Mouse (Mus musculus) T-helper 17 cell (primary cell): ENCODE measurements at regions not wholly inside any gene's neighbourhood (a gene's known extent, or its start where the extent isn't known, plus 50 kb on each side); places are given as distances from the start of the nearest gene placed in this dataset.

Experiments used
- in situ Hi-C, 2 experiments: fragments of 300-600 bp; cut with MboI, MseI; formaldehyde crosslinking; loops; 1 replicate in 1 of 2; 2 replicates in 1 of 2; pipeline ENCODE4 v1.15.1; 2025; ENCODE audit warnings: high pct_unique_total_duplicates in 2 of 2

DNA sequence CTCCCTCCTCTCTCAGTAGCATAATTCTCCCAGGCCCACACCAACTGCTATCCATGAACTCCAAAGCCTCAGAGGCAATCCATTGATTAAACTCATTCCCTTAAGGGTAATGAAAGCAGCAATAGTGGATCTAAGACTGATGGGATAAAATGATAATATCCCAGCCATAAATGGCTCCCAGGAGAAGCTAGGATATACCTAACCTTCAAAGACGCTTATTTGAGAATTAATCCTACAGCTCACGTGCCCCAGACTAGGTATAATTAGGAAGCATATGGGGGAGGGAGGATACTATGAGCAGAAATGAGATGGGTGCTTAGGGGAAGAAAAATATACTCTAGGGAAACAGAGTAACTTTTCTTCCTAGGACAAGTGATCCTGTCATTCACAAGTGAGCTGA, 52.8 kb upstream of the Rnf32 start:
- in situ Hi-C loops, result no loop called here

DNA sequence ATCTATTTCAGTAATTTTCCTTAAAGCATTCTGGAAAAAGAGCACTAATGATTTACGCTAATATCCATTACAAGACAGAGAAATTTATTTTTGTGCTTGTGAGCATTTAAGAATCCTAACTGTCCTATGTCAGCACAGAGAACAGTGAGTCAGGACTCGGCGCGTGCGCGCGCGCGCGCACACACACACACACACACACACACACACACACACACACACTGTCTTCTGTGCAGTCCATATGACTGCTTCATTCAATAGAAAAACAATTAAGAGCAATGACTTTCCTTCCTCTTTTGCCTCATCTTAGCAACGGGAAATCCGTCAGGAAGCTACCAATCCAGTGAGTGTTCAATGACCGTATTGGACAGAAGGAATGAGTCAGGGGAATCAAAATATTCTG, 53.3 kb upstream of the Rnf32 start:
- in situ Hi-C loops, result no loop called here

DNA sequence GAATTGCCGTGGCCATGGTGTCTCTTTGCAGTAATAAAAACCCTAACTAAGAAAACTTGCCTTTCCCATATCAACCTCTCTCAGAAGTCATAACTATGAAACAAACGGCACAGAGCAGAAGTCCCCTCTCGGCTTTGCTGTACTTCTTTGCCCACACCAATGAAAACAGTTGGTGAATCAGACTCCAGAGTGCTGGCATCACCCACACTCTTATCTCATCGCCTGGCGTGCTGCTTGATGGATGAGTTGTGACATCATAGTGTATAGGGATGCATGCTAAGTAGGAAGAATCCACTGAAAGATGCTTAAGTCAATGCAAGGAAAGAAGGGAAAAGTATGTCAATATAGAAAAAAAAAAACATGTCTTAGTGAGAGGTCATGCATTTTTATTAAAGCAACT, 58.3 kb upstream of the Rnf32 start:
- in situ Hi-C loops, result no loop called here

DNA sequence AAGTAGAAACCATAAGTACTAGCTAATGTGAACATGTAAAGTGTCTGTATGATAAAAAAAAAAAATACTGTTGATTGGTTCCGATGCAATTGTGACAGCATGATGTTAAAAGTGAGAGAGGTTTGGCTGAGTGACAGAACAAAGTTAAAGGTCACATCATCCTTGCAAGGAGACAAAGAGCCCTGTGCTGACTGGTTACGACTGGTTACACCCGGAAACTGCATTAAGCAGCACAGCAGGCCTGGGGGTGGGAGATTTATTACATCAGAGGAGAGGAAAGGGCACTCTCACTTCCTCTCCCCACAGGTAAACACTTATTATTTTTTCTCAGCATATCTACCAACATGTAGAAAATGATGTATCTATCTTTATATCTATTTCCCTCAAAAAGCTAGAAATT, 63.5 kb upstream of the Rnf32 start:
- in situ Hi-C loops, result no loop called here

DNA sequence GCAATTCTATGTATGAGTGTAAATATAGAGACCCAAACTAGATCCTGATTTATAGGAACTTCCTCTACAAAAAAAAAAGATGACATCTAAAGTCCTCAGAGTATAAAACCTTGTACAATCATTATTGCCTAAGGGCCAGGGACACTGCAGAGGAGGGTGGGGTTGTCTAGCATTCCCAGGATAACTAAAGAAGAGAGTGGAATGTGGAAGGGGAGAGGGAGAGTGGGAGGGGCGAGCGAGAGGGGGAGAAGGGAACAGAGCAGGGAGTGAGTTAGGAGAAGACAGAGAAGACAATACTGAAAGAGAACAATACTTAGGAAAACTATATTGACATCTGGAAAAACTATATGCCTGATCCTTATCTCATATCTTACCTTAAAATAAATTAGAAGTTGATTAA, 64.0 kb upstream of the Rnf32 start:
- in situ Hi-C loops, result no loop called here

DNA sequence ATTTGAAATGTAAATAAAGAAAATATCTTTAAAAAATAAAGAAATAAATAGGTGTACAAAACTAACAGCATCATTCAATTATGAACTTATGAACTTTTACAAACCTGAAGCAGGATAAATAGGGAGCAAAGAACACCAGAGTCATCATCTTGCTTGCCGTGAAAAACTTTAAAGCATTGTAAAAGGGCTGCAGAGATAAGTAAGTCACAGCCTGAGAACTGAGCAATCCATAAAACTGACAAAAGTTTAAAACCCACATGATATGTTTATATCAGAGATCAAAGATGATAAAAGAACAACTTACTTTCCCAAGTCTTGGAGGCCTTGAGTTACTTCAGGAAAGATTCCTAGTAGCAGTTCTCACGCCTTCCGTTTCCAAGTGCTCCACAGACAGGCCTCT, 66.1 kb upstream of the Rnf32 start:
- in situ Hi-C loops, result no loop called here

DNA sequence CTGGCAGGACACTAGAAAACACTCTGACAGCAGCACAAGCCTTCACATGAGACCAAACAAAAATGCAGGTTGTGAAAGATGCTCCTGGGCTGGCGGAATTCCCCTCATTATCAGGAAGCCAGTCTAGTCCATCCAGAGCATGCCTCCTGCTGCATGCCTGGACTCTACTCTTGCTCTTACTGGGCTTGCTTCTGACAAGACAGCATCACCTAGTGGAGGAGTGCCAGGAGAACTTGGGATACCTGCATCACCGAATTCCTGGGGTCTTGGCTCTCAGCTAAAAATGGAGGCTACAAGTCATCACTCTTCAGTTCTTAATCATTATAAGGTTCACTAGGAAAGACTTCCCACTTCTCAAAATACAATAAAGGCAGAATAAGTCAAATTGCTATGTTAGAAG, 78.8 kb upstream of the Rnf32 start:
- in situ Hi-C loops, result loop anchor here in 1 of 2 experiments (10.0 kb wide), 1 partner anchor 1292 kb away; no protein-coding TSS in a partner anchor

DNA sequence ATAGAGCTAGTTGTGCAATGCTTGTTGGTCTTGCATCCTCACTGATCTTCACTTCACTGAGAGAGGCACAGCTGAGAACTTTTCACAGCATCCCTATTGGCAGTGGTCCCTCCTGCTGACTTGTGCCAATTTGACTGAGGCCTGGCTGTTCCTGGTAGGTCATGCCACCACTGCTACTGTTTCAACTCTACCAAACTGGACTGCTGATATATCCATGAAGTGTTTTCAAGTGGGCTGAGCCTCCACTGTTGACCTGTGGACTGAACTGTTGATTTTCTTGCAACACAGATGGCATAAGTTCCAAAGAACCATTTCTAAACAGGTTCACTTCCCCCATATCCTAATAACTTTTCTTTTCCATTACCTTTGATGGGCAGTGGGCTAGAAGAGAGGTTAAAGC, 83.3 kb upstream of the Rnf32 start:
- in situ Hi-C loops, result loop anchor here in 1 of 2 experiments (10.0 kb wide), 1 partner anchor 1288 kb away; no protein-coding TSS in a partner anchor

DNA sequence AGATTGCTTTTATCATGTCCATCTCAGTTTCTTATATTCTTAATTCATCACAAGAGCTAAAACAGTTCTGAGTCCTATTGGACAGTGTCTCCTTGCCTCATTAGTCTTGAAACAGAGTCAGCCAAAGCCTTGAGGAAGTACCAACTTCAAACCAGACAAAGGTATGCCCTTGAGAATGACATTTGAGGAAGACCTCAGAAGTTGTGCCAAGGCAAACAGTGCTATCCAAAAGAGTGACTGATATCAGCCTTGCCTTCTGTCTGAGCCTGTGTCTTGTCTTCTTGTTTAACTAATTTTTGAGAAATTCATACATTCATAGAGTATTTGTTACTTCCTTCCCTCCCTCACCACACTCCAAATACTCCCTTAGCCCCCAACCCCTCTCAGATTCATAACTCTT, 88.5 kb upstream of the Rnf32 start:
- in situ Hi-C loops, result no loop called here

DNA sequence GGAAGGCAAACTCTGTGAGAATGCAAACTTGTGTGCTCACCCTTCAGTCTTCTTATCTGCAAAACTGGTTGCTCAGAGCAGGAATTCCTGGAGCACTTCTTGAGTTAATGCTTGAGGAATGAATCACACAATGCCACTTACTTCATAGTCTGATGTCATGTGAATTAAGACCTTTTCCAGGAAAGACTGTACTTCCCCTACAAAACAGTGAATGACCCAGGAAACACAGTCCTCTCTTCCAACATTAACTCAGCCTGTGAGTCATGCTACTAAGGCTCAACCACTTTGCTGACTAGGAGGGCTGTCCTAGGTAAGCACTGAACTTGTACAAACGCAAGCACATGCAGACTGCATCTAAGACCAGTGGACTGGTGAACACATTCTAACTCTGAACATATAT, 112.5 kb upstream of the Rnf32 start:
- in situ Hi-C loops, result no loop called here

DNA sequence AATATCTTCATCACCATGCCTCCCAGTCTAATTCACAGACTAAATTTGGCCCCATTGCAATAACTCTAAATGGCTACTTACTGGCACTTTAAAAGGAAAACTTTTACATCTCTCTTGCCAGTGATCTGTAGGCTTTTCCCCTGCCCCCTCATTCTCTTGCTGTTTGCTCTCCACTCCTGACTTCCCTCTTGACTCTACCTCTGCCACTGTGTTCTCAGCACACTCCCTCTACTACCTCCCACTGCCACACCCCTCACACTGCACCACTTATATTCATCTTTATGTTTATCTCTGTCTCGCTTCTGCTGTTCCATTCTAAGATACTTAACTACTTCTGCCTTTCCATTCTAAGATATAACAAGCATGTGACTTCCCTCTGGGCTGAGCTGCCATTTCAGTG, 141.4 kb upstream of the Rnf32 start:
- in situ Hi-C loops, result no loop called here

DNA sequence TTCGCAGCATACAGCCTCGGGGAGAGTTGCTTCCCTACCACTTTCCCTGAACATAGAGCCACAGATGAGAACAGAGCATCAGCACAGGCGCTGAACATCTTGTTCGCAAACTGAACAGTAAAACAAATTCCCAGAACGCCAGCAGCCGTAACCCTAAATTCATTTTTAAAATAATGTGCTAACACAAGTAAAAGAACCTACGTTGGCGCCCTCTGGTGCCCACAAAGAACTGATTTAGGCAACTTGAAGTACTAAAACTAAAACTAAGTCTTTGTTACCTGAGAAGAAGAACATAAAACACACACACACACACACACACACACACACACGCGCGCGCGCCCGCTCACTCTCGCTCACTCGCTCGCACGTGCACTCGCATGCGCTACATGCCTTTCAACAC, 159.2 kb upstream of the Rnf32 start:
- in situ Hi-C loops, result no loop called here

DNA sequence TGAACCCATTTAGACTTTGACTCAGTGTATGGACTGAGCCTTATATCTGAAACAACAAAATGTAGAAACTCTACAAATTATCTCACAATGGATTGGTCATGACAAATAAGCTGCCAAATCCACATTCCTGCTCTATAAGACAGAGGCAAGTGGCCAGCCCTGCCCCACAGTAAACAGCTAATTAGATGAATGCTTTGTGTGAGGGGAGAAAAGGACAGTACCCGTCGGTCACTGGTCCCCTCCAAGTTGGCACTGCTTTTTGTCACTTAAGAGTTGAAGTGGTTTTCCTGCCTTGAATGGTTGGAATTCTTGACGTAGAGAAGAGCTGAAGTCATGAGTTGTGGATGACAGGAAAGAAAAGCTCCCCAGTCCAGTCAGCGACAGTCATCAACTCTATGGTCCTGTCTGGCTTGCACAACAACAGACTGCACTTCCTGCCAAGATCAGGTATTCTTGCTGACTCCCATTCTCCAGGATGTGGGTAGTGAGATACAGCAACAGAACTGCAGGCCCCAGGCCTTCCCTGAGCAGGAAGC, 162.3 kb upstream of the Rnf32 start:
- in situ Hi-C loops, result no loop called here

DNA sequence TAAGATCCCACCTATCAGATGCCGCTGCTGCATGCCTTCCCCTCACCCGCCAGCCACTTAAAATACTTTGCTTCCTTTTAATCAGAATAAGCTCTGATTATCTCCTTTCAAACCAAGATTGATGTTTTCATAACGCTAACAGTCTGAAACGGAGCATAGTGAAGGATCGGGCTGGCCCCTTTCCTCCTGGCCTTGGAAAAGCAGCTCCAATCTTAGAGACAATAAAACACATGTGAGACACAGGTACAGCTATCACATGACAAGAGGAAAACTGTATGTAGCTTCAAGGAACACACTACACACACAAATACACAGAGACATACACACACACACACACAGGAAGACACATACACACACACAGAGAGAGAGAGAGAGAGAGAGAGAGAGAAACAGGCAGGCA, 165.3 kb upstream of the Rnf32 start:
- in situ Hi-C loops, result no loop called here

DNA sequence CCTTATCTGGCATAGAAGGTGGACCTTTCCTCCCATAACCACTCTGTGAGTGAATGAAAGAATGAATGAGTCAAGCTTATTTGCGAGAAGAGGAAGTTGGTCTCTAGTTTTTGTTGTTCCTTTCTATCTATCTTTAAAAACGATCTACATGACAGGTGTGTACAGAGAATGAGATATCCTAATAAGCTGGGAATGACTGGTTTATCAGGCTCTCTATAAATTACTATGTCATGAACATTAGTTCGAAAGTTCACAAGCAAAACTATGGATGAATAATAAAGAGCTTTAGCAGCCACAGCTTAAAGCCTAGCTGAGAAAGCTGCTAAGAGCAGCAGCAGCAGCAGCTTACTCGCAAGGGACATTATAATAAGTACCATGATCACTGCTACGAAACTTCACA, 165.8 kb upstream of the Rnf32 start:
- in situ Hi-C loops, result no loop called here

DNA sequence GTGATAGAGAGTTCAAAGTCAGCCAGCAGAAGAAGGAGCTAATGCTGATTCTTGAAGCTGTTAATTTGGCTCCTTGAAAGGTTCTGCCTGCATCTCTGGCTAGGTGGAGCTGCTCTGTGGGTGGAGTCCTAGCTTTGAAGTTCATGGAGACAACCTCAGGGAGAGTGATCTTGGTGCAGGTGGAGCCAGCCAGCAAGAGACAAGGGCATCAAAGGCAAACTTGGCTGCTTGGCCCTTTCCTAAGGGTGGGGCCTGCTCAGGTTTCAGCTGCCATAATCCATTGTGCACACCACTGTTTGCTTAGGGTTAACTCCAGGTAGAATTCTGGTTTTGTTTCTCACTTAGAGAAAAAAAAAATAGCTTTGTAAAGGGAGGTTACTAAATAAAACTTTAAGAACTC, 170.7 kb upstream of the Rnf32 start:
- in situ Hi-C loops, result no loop called here

DNA sequence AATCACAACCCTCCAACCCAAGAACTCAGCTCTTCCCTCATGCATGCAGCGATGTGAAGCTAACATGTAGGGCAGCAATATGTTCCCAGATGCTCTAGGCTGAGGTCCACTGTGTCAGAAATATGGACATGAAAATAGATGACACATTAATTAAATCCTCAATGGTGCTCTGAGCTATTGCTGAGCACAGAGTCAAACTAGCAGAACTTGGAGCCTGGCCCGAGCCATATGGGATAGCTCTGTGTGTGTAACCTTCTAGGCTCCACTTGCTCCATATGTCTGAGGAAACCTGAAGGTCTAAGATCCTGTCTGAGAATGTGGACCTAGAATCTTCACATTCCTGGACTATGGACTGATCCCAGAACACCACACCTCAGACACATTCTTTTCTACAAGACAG, 203.0 kb upstream of the Rnf32 start:
- in situ Hi-C loops, result no loop called here

DNA sequence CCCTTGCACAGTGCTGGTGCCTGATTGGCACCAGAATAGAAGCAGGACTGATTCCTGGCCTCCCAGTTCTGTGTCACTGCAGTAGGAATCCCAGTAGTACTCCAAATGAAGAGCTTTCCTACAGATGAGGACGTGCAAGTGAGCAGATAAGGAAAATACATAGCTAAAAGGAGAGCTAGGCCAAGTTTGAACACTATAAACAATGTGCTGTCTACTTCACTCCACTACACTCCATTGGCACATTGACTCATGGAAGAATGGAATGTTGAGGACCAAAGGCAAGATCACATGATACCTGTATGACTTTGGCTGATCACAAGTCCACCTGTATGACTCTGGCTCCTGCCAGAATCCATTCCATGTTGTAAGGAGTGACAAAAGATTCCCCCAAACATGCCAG, 215.9 kb upstream of the Rnf32 start:
- in situ Hi-C loops, result loop anchor here in 1 of 2 experiments (10.0 kb wide), 1 partner anchor 1965 kb away; no protein-coding TSS in a partner anchor

DNA sequence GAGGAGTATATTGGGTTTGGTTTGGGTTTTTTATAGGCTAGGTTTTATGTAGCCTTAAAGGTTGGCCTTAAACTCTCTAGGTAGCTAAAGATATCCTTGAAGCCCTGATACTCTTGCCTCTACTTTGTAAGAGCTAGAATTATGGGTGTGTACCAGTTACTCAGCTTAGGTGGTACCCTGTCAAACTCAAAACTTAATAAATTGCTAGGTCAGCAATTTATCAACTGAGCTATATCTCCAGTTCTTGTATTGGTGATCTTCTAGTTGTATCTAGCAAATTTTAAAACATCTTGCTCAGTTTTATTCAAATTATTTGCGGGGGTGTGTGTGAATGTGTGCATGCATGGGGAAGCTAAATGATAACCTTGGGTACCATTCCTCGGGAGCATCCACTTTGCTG, 225.4 kb upstream of the Rnf32 start:
- in situ Hi-C loops, result no loop called here

DNA sequence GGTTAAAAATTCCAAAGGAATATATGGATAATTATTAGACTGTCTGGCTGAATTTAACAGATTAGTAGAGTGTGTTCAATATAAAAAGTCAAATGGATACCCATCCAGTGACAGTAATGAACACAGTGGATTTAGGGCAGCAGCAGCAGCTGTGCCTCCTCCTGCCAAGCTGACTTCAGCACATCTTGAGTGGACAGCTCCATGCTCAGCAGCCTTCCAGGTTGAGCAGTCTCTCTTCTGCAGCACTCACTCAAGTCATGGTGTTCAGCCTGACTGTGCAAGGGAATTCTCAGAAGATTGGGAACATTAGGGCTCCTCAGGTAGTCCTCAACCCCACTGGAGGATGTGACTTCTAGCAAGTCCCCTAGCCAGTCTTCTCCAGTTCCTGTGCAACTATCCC, 240.8 kb upstream of the Rnf32 start:
- in situ Hi-C loops, result no loop called here

DNA sequence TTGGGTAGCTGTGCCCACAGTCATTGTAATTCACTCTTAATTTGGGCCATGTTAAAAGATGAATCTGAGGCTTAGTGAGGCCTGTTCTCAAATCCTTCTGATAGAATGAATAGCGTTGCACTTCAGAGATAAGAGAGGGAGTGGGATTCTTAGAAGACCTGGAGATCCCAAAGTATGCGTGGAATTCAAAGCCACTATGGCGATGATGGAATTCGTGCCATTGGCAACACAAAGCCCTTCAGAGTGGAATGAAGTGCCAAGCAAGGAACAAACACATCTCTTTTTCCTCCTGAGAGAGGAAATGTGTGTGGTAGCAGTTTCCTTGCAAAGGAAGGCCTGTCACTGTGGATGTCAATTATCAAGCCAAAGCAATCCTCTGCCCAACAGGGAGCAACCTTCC, 248.3 kb upstream of the Rnf32 start:
- in situ Hi-C loops, result no loop called here

DNA sequence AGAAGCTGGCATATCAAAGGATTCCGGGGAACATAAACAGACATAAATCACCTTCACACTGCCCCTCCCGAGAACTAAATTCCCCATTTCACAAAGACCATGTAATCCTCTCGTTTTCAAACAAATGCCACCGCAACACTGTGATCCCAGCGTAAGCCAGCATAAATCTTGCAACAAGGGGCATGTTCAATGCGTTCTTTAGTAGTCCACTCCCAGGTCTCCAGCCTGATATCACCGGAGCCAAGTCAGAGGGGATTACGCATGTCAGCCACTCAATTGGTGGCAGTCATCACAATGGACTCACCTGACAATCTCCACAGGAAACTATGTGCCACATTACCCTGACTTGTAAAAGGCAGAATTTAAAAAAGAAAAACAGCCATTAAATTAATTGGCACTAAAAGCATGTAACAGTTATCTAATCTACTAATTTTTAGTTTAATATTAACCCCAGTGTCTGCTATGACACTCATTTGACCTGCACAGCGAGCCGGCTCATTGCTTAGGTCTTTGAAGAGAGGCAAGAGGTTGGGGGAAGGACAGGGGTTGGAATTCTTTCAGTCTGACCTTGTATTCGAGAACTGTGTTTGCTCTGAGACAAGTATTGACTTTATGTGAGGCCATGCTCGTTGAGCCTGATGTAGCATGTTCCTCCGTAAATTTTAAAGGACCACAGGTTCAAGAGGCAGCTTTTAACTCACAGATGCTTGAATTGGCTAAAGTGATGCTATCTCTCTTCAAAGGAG, 252.0 kb upstream of the Rnf32 start:
- in situ Hi-C loops, result no loop called here

DNA sequence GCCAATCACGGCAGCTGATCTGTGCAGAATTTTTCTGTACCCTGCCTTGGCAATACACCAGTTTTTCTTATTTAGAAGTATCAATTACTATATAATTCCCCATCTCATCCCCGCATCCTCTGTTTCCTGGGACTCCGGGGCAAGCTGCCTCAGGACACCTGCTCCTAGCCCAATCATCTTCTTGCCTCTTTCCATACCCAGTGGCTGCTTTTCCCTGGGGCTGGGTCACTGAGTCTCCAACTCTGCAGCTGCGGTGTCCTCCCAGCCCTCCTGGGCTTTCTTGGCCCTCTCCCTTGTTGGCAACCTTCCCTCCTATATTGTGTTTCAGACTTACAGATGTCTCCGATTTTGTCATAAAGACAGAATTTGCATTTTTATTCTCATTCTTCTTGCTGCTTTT, 254.8 kb upstream of the Rnf32 start:
- in situ Hi-C loops, result no loop called here
